Mouse (Mus musculus): ENCODE measurements around the gene Myo6.

- TF ChIP-seq CTCF (IDR thresholded peaks at IDR 0.05; ENCODE audit: control insufficient read depth, insufficient read depth, low read length), result no peak
- no peak for TF ChIP-seq POLR2A (IDR thresholded peaks at IDR 0.05; ENCODE audit: borderline replicate concordance, control insufficient read depth, low read depth, low read length)
Measured at GRCm38 (mm10) chr9:80286845-80287244, 122.0 kb downstream of the Myo6 start.
